Mouse (Mus musculus): ENCODE data around the gene Map2k7. TPM values are rescaled to one million over a fixed set of nuclear protein-coding genes. Genes with fewer than 3 reads are reported as not detected.
"Not testable (repeated sequence)": the region's sequence is repeated elsewhere in the genome, so short reads cannot be mapped to it uniquely, and the experiment has no call there.

Map2k7 gene
- total RNA-seq, 2 experiments from 2014 or later = 29.2 to 34.2 TPM

GRCm38 (mm10) chr8:4226323-4226722 is 12.2 kb upstream of the Map2k7 start:
- ATAC-seq (replicated peaks; ENCODE audit: poor library complexity) = peak; percentile 10; the same call in 1 of the 2 replicates

DNA sequence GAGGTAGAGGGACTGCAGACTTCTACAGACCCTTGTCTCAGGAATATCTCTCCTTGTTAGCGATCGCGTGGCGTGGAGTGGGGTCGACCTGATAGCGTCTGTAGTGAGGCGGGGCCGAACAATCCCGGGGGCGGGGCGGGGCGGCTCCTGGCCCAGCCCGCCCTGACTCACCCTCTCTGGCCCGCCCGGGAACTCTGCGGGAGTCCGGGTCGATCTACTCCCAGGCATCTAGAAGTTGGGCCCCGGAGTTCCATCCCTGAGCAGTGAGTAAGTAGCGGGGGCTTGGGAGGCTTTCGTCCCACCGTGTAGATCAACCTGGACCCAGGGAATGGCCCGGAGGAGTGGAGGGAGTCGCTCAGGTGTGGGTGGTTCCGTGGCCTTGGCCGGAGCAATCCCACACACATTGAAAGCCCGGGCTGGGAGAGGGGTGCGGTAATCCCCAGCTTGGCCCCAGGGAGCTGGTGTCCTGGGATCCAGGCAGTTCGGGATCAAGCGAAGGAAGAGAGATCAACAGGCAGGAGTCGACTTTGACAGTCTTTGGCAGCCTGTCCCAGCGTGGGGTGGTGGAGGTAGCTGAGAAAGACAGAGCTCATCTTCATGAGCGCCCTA is 11.7 kb upstream of the Map2k7 start, which contains the start of gene Lrrc8e:
Gene Lrrc8e, plus strand, starts transcription at position 89 of the 609 bp plus-strand sequence.
- ATAC-seq (replicated peaks; ENCODE audit: poor library complexity) = peak; percentile 62

DNA sequence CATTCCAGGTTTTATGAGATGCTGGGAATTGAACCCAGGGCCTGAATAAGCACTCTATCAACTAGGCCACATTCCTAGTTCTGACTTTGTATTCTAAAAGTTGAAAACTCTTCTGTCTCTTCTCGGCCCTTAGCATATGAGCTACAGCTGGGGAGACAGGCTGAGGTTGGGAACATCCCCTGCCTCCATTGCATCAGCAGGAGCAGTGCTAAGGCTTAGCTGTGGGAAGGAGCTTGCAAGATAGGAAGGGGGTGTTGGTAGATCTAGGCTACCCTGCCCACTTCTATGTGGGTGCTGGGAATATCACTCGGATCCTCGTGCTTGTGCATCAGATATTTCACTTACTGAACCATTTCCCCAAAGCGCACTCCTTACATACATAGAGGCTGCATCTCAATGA is 10.6 kb upstream of the Map2k7 start:
- no peak for ATAC-seq (replicated peaks; ENCODE audit: poor library complexity)

GRCm38 (mm10) chr8:4229784-4230183 is 8.8 kb upstream of the Map2k7 start:
- no peak for ATAC-seq (replicated peaks; ENCODE audit: poor library complexity)

- ATAC-seq (replicated peaks; ENCODE audit: poor library complexity) = peak; percentile 47
Observed at GRCm38 (mm10) chr8:4230612-4231351, 7.8 kb upstream of the Map2k7 start.

GRCm38 (mm10) chr8:4237814-4238433 is 616 bp upstream of the Map2k7 start:
- ATAC-seq (replicated peaks; ENCODE audit: poor library complexity) = peak; percentile 4; the same call in 1 of the 2 replicates

- peak; percentile 30 for ATAC-seq (replicated peaks; ENCODE audit: poor library complexity)
Observed at GRCm38 (mm10) chr8:4239193-4239890, 802 bp downstream of the Map2k7 start.

GRCm38 (mm10) chr8:4245061-4245460 is 6.5 kb downstream of the Map2k7 start:
- no peak for ATAC-seq (replicated peaks; ENCODE audit: poor library complexity)

DNA sequence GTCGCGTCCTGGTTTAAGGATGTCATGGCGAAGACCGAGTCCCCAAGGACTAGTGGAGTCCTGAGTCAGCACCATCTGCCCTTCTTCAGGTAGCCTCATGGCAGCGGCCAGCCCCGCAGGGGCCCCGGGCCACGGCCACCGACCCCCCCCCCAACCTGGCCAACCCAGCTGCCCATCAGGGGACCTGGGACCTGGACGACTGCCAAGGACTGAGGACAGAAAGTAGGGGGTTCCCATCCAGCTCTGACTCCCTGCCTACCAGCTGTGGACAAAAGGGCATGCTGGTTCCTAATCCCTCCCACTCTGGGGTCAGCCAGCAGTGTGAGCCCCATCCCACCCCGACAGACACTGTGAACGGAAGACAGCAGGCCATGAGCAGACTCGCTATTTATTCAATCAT is 7.2 kb downstream of the Map2k7 start:
- ATAC-seq (replicated peaks; ENCODE audit: poor library complexity) = no peak

DNA sequence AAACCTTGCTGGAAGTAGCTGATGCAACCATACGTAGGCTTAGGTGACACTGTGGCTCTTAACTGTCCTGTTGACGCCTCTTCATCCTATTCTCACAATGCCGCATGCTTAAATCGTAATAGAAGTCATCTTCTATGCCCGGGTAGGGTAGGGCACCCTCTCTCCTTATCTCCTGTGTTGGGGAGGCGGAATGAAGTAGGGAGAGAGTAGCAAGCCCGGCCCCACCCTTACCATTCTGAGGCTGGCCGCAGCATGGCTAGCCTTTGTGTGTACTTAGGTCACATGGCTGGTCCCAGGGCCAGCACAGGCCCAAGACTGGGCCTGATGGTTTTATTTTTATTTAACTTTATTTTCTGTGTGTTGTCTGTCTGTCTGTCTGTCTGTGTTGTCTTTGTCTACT is 8.7 kb downstream of the Map2k7 start:
- ATAC-seq (replicated peaks; ENCODE audit: poor library complexity) = no peak

DNA sequence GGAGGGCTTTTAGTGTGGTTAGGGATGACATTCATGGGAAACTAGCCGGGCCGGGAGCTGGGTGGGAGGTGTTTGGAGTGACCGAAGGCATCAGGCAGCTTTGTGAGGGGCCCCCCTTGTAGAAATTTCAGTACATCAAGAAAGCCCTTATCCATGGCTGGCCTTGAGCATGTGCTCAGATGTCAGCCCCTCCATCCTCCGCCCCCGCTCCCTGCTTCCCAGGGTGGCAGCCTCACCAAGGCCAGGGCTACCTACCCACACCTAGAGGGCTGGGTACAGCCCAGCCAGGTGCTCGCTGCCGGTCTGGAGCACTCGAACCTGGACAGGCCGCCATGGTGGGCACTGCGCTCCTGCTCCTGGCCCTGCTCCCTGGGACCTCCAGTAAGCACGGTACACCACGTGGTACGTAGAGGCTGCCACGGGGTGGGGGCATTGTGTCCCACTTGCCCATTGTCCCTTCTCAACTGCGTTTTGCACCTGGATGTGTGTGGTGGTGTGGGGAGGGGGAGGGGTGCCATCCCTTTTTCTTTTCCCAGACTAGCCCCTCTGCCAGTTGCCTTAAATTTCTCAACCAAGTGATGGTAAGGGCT is 9.5 kb downstream of the Map2k7 start, which contains the start of gene Tgfbr3l:
Gene Tgfbr3l, plus strand, starts transcription at position 264 of the 590 bp plus-strand sequence.
- ATAC-seq (replicated peaks; ENCODE audit: poor library complexity) = no peak

GRCm38 (mm10) chr8:4249213-4249612 is 10.7 kb downstream of the Map2k7 start:
- no peak for ATAC-seq (replicated peaks; ENCODE audit: poor library complexity)

DNA sequence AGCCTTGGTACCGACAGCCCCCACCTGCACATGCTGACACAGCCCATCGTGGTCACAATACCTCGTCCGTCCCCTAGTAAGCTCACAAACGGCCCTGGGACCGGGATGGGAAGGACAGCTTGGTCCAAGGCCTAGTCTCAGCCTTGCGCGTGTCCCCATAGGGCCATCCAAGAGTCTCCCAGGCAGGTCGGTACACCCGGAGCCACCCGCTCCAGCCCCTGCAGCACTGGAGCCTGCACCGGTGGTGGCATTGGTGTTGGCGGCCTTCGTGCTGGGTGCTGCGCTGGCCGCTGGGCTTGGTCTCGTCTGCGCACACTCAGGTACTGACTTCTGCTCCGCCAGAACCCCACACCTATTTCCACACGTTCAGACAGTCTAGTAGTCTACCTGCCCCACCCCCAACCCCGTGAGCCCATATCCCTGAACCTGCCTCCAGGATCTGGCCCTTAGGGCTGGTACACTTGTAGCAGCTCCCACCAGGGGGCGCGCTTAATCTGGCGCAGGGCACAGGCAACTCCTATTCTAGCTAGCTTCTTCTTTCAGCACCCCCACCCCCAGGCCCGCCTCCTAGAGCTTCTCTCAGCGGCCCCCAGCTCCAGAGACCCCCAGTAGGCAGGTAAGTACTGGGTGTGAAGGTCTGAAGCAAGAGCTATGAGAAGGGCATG is 11.9 kb downstream of the Map2k7 start:
- ATAC-seq (replicated peaks; ENCODE audit: poor library complexity) = peak; percentile 69

DNA sequence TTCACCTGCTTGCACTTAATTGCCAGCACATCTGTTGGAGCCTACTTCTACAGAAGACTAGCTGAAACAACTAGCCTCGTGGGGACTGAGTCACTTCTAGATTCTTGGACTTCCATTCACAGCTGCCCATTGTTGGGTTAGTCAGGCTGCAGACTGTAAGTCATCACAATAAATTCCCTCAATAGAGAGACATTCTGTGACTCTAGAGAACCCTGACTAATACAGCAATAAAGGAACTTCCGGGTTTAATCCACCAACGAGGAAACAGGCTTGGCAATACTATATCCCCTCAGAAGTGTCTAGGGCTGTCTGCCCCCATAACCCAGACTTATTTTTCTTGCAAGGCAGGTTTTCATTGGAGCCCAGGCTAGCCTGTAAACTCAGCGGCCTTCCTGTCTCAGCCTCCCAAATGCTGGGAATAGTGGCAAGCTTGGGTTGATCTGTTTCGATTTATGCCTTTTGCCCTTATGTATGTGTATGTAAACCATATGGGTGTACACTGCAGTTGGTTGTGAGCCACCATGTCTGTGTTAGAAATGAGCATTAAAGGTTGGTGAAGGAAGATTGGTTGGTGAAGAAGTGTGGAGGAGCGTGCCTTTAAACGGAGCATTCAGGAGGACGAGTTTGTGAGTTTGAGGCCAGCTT is 13.7 kb downstream of the Map2k7 start:
- no peak for ATAC-seq (replicated peaks; ENCODE audit: poor library complexity)

DNA sequence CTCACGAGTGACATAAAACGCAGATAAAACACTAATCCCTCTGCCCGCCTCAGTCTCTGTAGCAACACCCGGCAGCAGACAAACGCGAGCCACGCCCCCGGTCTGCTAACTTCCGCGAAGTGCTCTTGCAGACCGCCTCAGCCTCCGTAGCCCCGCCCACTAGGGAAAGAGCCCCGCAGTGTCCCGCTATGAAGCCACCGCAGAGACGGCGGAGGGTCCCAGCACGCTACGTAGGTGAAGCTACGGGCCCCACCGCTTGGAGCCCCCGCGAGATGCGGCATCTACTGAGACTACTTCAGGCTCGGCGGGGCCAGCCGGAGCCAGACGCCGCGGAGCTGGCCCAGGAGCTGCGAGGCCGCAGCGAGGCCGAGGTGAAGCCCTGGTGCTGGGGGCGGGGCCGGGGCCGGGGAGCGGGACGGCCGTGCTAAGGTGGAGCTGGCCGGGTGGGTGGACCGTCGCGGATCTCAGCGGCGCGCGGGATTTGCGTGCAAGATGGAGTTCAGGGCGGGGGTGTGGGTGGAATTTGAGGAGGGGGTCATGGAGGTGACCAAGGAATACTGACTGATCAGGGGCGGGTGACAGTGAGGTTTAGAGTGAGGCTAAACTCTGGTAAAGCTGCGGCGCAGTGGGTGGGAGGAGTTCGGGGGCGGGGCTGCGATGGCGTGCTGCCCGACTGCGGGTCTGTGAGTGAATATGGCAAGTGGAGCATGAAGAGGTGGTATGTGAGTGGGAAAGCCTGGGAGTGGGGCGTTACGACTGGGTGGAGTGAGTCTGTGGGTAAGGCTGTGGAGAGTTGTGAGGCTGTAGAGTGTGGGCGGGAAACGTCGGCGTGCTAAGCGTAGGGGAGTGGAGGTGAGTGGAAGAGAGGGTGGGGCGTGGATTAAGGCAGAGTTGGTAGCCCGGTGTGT is 14.6 kb downstream of the Map2k7 start, which contains the start of gene Snapc2:
Gene Snapc2, plus strand, starts transcription at position 147 of the 908 bp plus-strand sequence.
- peak; percentile 83 for ATAC-seq (replicated peaks; ENCODE audit: poor library complexity)

GRCm38 (mm10) chr8:4254001-4254400 is 15.5 kb downstream of the Map2k7 start:
- ATAC-seq (replicated peaks; ENCODE audit: poor library complexity) = no peak

- ATAC-seq (replicated peaks; ENCODE audit: poor library complexity) = not testable (repeated sequence)
Observed at GRCm38 (mm10) chr8:4255471-4255870, 16.9 kb downstream of the Map2k7 start.

DNA sequence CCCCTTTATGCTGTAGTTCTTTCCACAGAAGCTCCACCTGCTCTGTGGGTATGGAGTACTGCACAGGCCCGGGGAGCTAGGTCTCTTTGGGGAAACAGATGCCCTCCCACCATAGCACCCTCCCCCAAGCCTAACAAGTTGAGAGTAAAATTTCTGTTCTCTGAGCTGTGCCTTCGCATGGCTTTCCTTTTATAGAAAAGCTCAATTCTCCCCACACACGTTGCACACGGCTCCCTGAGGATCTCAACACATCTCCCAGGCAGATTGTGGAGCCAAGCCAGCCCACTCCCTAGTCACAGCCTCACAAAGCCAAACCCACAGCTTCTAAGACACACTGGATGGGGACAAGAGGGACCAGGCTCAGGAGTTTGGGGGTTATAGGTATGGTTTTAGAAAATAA is 18.4 kb downstream of the Map2k7 start:
- ATAC-seq (replicated peaks; ENCODE audit: poor library complexity) = no peak

- no peak for ATAC-seq (replicated peaks; ENCODE audit: poor library complexity)
Observed at GRCm38 (mm10) chr8:4257350-4257749, 18.8 kb downstream of the Map2k7 start.

All from megakaryocyte progenitor cell, adult 5-6 weeks (primary cell).